Mouse (Mus musculus): ENCODE measurements around the gene 1700034J05Rik. TPM values are rescaled to one million over a fixed set of nuclear protein-coding genes. Genes with fewer than 3 reads are reported as not detected.

1700034J05Rik gene
- not detected in 2 replicates for polyA plus RNA-seq (2016; fragmentation: Nextera tagmentation; extraction: Ambion mirVana)

DNA sequence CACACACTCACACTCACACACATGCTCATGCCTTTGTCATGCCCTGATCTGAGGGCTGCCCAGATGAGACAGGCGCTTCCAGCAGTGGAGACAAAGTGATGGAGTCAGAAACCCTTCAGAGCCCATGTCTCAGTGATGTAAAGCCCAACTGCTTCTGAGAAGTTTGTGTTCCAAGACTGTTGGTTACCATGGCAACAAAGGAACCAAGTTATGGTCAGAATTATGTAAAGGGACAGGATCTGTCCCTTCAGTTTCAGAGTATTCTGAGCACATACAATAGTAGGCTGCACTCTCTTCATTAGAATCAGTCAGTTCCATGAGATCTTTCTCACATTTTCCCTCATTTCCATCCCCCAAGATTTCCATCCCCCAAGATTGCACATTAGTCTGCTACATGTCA, at the start of gene 1700034J05Rik:
Gene 1700034J05Rik, minus strand, starts transcription at position 165 of the 400 bp plus-strand sequence.
- no peak within 1 kb of the TSS for H3K4me3 ChIP-seq (replicated peaks)
- H3K4me2 ChIP-seq: no peak within 1 kb of the TSS
- H3K27me3 ChIP-seq: no peaks in the 10 kb centered on the region
- no peaks in the 10 kb centered on the region for H3K9me3 ChIP-seq
- no peak within 1 kb of the TSS for H3K27ac ChIP-seq
- ATAC-seq (ENCODE audit: low FRiP score): no peak
- H3K36me3 ChIP-seq (replicated peaks): no peaks in the 10 kb centered on the region
- WGBS: 90% methylated on average over 1 of the region's 1 CpGs
- H3K9ac ChIP-seq: no peak within 1 kb of the TSS
- H3K4me1 ChIP-seq: peaks cover 14% of the 10 kb centered on the region

DNA sequence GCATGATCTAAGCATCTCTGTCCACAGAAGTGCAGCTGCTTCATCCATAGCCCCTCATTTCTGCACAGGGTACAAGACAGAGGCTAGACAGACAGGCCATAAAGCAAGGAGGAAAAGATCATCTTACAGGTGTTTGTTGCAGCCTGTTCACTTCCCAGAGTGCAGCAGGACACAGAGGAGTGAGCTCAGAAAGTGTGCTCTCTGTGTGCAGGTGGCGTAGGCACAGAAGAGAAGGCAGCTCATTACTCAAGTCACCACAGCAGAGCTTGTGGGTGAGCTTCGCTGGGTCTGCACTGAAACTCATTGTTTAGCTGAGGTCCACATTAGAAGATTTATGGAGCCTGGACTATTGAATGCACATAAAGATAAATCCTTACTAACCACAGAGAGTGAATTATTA, 45.5 kb upstream of the 1700034J05Rik start:
- Histone ChIP-seq H3K27ac (no peak overlapping the region), H3K4me2 (no peak overlapping the region), H3K36me3 (replicated peaks) (no peaks in the 10 kb centered on the region; the same call in none of the 2 replicates), H3K27me3 (no peaks in the 10 kb centered on the region), H3K4me3 (replicated peaks) (no peak overlapping the region), H3K9ac (no peak overlapping the region), H3K9me3 (no peaks in the 10 kb centered on the region), H3K4me1 (no peaks in the 10 kb centered on the region)
- no peak for ATAC-seq (ENCODE audit: low FRiP score)
- 80% methylated on average over 2 of the region's 2 CpGs for WGBS

DNA sequence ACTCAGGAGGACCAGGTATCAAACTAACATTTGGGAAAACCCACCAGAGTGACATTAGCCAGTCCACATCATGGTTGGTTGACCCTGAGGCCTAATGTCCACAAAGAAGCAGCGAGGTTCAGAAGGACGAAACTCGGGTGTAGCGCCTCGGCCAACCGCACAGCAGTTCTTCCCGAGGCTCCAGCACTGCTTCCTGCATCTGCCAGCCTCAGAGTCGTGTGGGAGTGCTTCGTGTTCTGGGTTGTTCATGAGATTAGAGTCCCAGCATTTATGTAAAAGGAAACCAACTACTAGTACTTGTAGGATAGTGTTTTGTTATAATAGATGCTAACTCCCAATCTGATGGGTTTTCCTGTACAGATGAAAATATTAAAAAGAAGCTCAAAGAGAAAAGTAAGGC, 45.1 kb upstream of the 1700034J05Rik start:
- no peaks in the 10 kb centered on the region for H3K9me3 ChIP-seq
- H3K27ac ChIP-seq: no peak overlapping the region
- H3K9ac ChIP-seq: no peak overlapping the region
- H3K4me1 ChIP-seq: no peaks in the 10 kb centered on the region
- no peak overlapping the region for H3K4me2 ChIP-seq
- 89% methylated on average over 9 of the region's 9 CpGs for WGBS
- no peaks in the 10 kb centered on the region; the same call in none of the 2 replicates for H3K36me3 ChIP-seq (replicated peaks)
- H3K4me3 ChIP-seq (replicated peaks): no peak overlapping the region
- H3K27me3 ChIP-seq: no peaks in the 10 kb centered on the region
- no peak for ATAC-seq (ENCODE audit: low FRiP score)

DNA sequence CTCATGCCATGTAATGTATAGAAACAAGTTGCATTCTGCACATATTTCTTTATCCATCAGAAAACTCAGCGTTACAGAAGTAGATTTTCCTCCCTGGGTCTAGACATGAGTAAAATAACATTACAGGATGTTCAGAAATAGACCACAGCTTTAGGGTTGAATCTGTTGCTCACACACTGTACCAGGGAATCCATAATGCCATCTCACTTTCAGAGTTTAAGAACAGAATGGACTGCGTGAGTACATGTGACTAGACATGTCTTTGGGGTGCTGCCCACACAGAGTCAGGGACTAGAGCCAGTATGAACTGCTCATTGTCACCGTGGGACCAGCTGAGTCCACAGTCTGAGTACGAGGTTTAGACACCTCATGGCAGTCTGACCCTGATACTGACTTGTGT, 44.5 kb upstream of the 1700034J05Rik start:
- Histone ChIP-seq H3K4me1 (no peaks in the 10 kb centered on the region), H3K9me3 (no peaks in the 10 kb centered on the region), H3K4me3 (replicated peaks) (no peak overlapping the region), H3K27ac (no peak overlapping the region), H3K4me2 (no peak overlapping the region), H3K27me3 (no peaks in the 10 kb centered on the region), H3K36me3 (replicated peaks) (no peaks in the 10 kb centered on the region; the same call in none of the 2 replicates), H3K9ac (no peak overlapping the region)
- no peak for ATAC-seq (ENCODE audit: low FRiP score)
- 94% methylated on average over 4 of the region's 4 CpGs for WGBS

DNA sequence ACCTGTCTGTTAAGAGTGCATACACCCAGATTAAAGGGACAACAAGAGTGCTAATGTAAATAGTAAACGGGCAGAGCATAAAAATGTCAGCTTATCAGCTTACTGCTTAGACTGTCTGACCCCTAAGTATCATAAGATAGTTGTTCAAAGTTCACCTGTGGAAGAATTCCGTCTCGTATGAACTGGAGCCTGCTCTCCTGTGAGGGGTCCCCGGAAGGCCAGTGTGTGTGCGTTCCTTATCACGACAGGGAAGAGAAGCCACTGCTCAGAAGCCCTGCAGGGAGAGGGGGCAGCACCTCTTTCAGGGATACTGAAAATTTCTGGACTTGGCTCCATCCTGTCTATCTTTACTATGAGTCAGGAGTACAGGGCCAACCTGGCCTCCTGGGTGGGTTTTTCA, 42.8 kb upstream of the 1700034J05Rik start:
- no peaks in the 10 kb centered on the region for H3K27me3 ChIP-seq
- no peaks in the 10 kb centered on the region for H3K9me3 ChIP-seq
- H3K27ac ChIP-seq: no peak overlapping the region
- H3K9ac ChIP-seq: no peak overlapping the region
- H3K4me1 ChIP-seq: no peaks in the 10 kb centered on the region
- no peak overlapping the region for H3K4me2 ChIP-seq
- WGBS: 90% methylated on average over 6 of the region's 6 CpGs
- H3K4me3 ChIP-seq (replicated peaks): no peak overlapping the region
- ATAC-seq (ENCODE audit: low FRiP score): no peak
- H3K36me3 ChIP-seq (replicated peaks): no peaks in the 10 kb centered on the region; the same call in none of the 2 replicates

DNA sequence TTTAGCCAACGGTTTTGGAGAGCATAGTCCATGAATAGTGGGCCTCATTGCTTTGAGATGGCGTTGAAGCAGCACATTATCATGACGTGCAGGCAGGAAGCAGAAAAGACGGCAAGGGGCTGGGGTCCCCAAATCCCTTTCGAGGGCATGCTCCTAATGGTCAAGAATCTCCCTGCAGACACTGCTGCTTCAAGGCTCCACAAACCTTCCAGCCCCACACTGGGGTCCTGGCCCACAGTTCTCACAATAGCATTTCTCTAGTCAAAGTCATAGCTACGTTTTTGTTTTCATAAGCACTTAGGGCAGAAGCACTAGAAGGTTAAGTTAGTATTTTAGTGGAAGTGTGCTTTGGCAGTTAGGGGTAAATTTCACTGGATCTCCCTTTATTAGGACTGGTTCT, 41.7 kb upstream of the 1700034J05Rik start:
- H3K9ac ChIP-seq: no peak overlapping the region
- no peak overlapping the region for H3K27ac ChIP-seq
- 85% methylated on average over 6 of the region's 6 CpGs for WGBS
- no peak for ATAC-seq (ENCODE audit: low FRiP score)
- H3K4me3 ChIP-seq (replicated peaks): no peak overlapping the region
- H3K4me2 ChIP-seq: no peak overlapping the region
- no peaks in the 10 kb centered on the region; the same call in none of the 2 replicates for H3K36me3 ChIP-seq (replicated peaks)
- H3K4me1 ChIP-seq: no peaks in the 10 kb centered on the region
- H3K9me3 ChIP-seq: no peaks in the 10 kb centered on the region
- no peaks in the 10 kb centered on the region for H3K27me3 ChIP-seq

DNA sequence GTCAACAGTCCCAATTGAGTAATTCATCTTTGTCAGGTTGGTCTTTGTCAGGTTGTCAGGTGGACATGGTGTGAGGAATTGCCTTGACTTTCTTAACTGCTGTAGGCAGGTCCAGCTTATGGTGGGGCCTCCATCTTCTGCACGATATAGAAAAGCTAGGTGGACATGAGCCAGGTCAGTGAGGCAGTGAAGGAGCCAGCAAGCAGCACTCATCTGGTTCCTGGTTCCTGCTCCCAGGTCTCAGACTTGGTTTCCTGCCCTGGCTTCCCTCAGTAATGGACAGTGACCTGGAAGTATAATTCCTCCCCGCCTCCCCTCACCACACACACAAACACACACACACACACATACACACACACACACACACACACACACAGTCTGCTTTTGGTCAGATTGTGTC, 41.2 kb upstream of the 1700034J05Rik start:
- no peak for ATAC-seq (ENCODE audit: low FRiP score)
- no peaks in the 10 kb centered on the region for H3K27me3 ChIP-seq
- H3K9ac ChIP-seq: no peak overlapping the region
- H3K4me3 ChIP-seq (replicated peaks): no peak overlapping the region
- H3K36me3 ChIP-seq (replicated peaks): no peaks in the 10 kb centered on the region; the same call in none of the 2 replicates
- H3K4me1 ChIP-seq: no peaks in the 10 kb centered on the region
- H3K27ac ChIP-seq: no peak overlapping the region
- no peak overlapping the region for H3K4me2 ChIP-seq
- no peaks in the 10 kb centered on the region for H3K9me3 ChIP-seq
- 94% methylated on average over 2 of the region's 2 CpGs for WGBS

DNA sequence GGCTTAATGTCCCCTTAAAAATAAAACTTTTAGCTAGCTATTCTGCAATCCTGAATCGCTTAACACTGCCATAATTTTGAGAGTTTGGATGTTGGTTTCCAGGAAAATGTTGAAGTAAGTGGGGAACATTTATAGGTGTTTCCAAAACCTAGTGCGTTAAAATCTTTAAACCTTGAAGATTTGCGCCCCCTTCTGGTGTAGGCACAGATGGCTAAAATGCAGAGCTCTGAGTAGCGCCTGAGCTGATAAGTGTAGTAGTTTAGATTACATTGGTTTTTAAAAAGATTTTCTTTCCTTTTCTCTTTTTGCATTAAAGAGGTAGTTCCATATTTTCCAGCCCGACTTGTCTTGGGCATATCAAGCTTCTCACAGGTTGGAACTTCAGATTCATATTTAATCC, 40.0 kb upstream of the 1700034J05Rik start:
- no peak for ATAC-seq (ENCODE audit: low FRiP score)
- Histone ChIP-seq H3K36me3 (replicated peaks) (no peaks in the 10 kb centered on the region; the same call in none of the 2 replicates), H3K9ac (no peak overlapping the region), H3K27me3 (no peaks in the 10 kb centered on the region), H3K4me1 (no peaks in the 10 kb centered on the region), H3K4me3 (replicated peaks) (no peak overlapping the region), H3K27ac (no peak overlapping the region), H3K9me3 (no peaks in the 10 kb centered on the region), H3K4me2 (no peak overlapping the region)
- WGBS: 38% methylated on average over 5 of the region's 5 CpGs

DNA sequence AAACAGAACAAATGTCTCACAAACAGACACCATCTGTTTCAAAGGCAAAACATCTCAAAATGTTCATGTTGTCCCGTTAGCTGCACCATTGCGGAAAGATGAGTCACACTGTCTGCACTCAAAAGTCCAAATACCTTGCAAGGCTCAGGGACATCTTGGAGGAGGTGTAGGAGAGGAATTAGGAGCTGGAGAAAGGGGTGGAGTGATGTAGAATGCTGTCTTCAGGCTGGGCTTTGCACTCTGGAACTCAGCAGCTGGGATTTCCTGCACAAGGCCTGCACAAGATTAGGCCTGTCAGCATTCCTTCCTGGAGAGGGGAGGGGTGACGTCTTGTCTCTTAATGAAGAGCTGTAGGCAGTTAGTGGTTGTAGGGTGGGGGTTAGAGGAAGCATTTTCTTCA, 30.3 kb upstream of the 1700034J05Rik start:
- Histone ChIP-seq H3K4me2 (no peak overlapping the region), H3K36me3 (replicated peaks) (no peaks in the 10 kb centered on the region), H3K9ac (no peak overlapping the region), H3K27ac (no peak overlapping the region), H3K4me3 (replicated peaks) (no peak overlapping the region), H3K27me3 (no peaks in the 10 kb centered on the region), H3K9me3 (no peaks in the 10 kb centered on the region), H3K4me1 (peaks cover 19% of the 10 kb centered on the region; the same call in 1 of the 2 replicates)
- ATAC-seq (ENCODE audit: low FRiP score): no peak
- 72% methylated on average over 3 of the region's 3 CpGs for WGBS

DNA sequence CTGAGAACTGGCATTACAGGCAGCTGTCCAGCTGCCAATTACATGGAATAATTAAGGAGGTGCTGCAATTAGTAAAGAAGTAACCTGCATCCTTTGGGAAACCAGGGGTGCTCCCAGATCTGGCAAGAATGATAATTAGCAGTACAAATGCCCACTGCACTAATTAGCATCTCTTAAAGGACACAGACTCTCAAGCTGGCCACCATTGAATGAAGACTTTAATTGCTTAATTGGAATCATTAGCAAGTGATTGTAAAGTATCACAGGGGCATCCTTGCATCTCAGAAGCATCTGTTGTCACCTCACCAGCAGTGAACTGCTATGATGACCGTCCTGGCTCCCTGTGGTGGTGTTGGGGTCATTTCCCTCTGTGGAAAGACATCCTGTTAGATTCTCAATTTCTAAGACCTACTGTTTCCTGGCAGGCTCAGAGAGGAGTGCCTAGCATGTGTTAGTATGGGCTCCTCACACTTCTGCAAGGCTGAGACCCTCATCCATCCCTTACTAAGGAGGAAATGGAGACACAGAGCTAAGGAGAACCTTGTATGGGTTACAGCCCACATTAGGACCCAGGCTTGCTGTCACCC, 27.1 kb upstream of the 1700034J05Rik start:
- Histone ChIP-seq H3K36me3 (replicated peaks) (no peaks in the 10 kb centered on the region), H3K27me3 (no peaks in the 10 kb centered on the region), H3K4me2 (no peak overlapping the region), H3K4me1 (peaks cover 24% of the 10 kb centered on the region; the same call in 1 of the 2 replicates), H3K4me3 (replicated peaks) (no peak overlapping the region), H3K27ac (peak overlapping the region; percentile 80), H3K9ac (no peak overlapping the region), H3K9me3 (no peaks in the 10 kb centered on the region)
- ATAC-seq (ENCODE audit: low FRiP score): peak; percentile 87; the same call in 1 of the 2 replicates
- WGBS: 4% methylated on average over 1 of the region's 1 CpGs

DNA sequence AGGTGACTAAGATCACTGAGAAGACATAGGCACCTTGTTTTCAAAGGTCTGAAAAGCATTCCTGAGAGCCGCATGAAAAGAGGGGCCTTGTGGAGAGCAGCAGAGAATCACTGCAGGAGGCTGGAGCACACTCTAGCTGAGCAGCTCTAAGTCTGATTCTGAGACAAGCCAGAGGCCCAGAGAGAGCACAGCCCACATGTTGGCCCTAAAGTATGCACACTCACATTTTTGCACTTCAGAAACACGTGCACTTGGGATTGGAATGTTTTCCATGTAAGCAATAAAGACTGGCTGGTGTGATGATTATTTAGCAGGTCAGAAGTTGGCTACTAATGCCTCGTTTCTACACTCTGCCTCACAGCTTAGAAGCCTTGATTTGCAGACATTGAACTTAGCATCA, 25.7 kb upstream of the 1700034J05Rik start:
- ATAC-seq (ENCODE audit: low FRiP score): no peak
- no peaks in the 10 kb centered on the region for H3K36me3 ChIP-seq (replicated peaks)
- H3K9me3 ChIP-seq: no peaks in the 10 kb centered on the region
- 36% methylated on average over 3 of the region's 3 CpGs for WGBS
- no peak overlapping the region for H3K4me3 ChIP-seq (replicated peaks)
- H3K27ac ChIP-seq: no peak overlapping the region
- H3K9ac ChIP-seq: no peak overlapping the region
- H3K4me2 ChIP-seq: no peak overlapping the region
- peaks cover 24% of the 10 kb centered on the region; the same call in 1 of the 2 replicates for H3K4me1 ChIP-seq
- no peaks in the 10 kb centered on the region for H3K27me3 ChIP-seq

DNA sequence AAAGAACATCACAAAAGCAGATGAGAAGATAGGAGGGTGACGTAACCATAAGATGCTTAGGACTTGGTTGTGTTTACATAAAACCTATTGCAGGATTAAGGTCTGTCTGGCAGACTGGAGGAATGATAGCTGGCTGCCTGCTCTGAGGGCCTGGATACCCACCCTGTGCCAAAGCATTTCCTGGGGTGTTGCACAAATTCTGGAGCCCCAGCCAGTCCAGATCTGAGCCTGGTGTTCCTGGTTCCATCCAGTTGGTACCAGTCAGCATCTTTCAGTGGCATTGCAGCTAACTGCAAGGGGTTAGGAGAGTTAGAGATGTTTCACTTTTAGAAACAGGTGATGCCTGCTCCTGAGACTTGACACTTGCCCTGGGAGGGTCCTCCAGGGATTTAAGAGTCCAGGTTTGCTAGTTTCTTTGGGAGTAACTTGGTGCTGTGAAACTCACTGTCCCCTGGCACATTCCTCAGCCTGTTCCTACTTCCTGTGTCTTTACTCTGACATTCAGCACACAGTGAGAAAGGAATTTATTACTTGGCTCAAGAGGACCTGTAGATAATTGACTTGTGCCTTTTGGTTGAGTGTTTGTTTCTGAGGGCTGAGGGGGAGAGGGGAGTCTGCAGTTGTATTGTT, 25.0 kb upstream of the 1700034J05Rik start:
- Histone ChIP-seq H3K36me3 (replicated peaks) (no peaks in the 10 kb centered on the region), H3K9me3 (no peaks in the 10 kb centered on the region), H3K4me1 (peaks cover 24% of the 10 kb centered on the region; the same call in 1 of the 2 replicates), H3K27ac (no peak overlapping the region), H3K4me2 (no peak overlapping the region), H3K27me3 (no peaks in the 10 kb centered on the region), H3K9ac (no peak overlapping the region), H3K4me3 (replicated peaks) (no peak overlapping the region)
- 71% methylated on average over 1 of the region's 1 CpGs for WGBS
- no peak for ATAC-seq (ENCODE audit: low FRiP score)

DNA sequence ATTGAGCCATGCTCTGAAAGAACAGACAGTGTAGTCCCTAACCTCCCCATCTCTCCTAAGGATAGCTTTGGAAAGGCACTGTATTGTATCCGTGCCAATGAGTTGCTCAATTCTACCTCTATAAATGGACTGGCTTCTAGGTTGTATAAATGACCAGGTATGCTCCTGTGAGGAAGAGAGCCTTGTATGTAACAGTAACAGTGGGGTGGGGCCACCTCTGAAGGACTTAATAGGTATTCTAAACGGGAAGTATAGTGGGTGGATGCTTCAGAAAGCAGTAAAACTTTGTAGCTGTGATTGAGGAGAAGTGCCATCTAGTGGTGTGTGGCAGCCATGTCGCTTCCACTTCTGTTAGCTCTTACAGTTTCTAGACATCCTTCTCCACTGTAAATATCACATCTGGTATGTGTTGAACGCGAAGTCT, 24.5 kb upstream of the 1700034J05Rik start:
- H3K9me3 ChIP-seq: no peaks in the 10 kb centered on the region
- WGBS: 65% methylated on average over 5 of the region's 5 CpGs
- no peak overlapping the region for H3K4me2 ChIP-seq
- no peak overlapping the region for H3K27ac ChIP-seq
- H3K4me1 ChIP-seq: peaks cover 24% of the 10 kb centered on the region
- no peaks in the 10 kb centered on the region for H3K36me3 ChIP-seq (replicated peaks)
- ATAC-seq (ENCODE audit: low FRiP score): no peak
- no peaks in the 10 kb centered on the region for H3K27me3 ChIP-seq
- H3K9ac ChIP-seq: no peak overlapping the region
- no peak overlapping the region for H3K4me3 ChIP-seq (replicated peaks)

Measured in forebrain, embryonic 12.5 days (tissue).